Mouse (Mus musculus): ENCODE results near the gene Nop10. TPM values are rescaled to one million over a fixed set of nuclear protein-coding genes. Genes with fewer than 3 reads are reported as not detected.

The Nop10 gene
- polyA plus RNA-seq, 1 experiment from 2014 or later, result 137 TPM

- Histone ChIP-seq H3K27ac (replicated peaks) (no peak overlapping the region), H3K27me3 (peaks cover 8% of the 10 kb centered on the region; the same call in 1 of the 2 replicates), H3K4me1 (peaks cover 15% of the 10 kb centered on the region; the same call in 1 of the 2 replicates), H3K9ac (replicated peaks) (no peak overlapping the region), H3K36me3 (peaks cover 17% of the 10 kb centered on the region), H3K4me2 (replicated peaks) (no peak overlapping the region), H3K9me3 (no peaks in the 10 kb centered on the region), H3K4me3 (no peak overlapping the region)
- 90% methylated on average over 14 of the region's 14 CpGs for WGBS
- ATAC-seq (ENCODE audit: low FRiP score, low read depth), result no peak
These were observed 19.9 kb upstream of the Nop10 start for GRCm38 (mm10) chr2:112241787-112242186.

DNA sequence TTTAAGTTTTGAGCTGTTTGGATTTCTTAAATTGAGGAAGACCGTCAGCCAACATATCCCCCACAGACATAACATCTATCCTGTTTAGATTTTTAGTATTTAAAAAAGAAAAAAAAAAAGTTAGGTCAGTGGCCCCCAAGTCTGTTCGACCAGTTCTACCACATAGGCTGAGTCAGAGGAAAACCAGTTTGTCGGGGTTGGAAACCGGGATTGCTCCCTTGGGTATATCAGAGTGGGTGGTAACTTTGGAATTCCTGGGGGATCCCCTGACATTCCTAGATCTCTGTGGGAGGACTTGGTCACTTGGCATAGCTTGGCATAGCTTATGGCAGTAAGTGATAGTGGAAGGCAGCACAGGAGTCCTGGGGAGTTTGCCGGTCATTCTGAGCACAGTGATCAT, 16.4 kb upstream of the Nop10 start:
- Histone ChIP-seq H3K4me2 (replicated peaks) (no peak overlapping the region), H3K36me3 (peaks cover 17% of the 10 kb centered on the region), H3K27me3 (no peaks in the 10 kb centered on the region), H3K9me3 (no peaks in the 10 kb centered on the region), H3K4me3 (no peak overlapping the region), H3K4me1 (peaks cover 7% of the 10 kb centered on the region; the same call in 1 of the 2 replicates), H3K9ac (replicated peaks) (no peak overlapping the region), H3K27ac (replicated peaks) (no peak overlapping the region)
- WGBS, result 89% methylated on average over 5 of the region's 5 CpGs
- no peak for ATAC-seq (ENCODE audit: low FRiP score, low read depth)

- H3K27me3 ChIP-seq, result no peaks in the 10 kb centered on the region
- H3K4me3 ChIP-seq, result no peak overlapping the region
- WGBS, result 89% methylated on average over 6 of the region's 6 CpGs
- no peak overlapping the region for H3K4me2 ChIP-seq (replicated peaks)
- no peak overlapping the region for H3K27ac ChIP-seq (replicated peaks)
- no peaks in the 10 kb centered on the region for H3K4me1 ChIP-seq
- peaks cover 17% of the 10 kb centered on the region for H3K36me3 ChIP-seq
- H3K9me3 ChIP-seq, result no peaks in the 10 kb centered on the region
- H3K9ac ChIP-seq (replicated peaks), result no peak overlapping the region
- no peak for ATAC-seq (ENCODE audit: low FRiP score, low read depth)
These were observed 15.5 kb upstream of the Nop10 start for GRCm38 (mm10) chr2:112246193-112246592.

GRCm38 (mm10) chr2:112247323-112247722, 14.4 kb upstream of the Nop10 start:
- H3K27ac ChIP-seq (replicated peaks), result no peak overlapping the region
- ATAC-seq (ENCODE audit: low FRiP score, low read depth), result no peak
- WGBS, result 87% methylated on average over 10 of the region's 10 CpGs

DNA sequence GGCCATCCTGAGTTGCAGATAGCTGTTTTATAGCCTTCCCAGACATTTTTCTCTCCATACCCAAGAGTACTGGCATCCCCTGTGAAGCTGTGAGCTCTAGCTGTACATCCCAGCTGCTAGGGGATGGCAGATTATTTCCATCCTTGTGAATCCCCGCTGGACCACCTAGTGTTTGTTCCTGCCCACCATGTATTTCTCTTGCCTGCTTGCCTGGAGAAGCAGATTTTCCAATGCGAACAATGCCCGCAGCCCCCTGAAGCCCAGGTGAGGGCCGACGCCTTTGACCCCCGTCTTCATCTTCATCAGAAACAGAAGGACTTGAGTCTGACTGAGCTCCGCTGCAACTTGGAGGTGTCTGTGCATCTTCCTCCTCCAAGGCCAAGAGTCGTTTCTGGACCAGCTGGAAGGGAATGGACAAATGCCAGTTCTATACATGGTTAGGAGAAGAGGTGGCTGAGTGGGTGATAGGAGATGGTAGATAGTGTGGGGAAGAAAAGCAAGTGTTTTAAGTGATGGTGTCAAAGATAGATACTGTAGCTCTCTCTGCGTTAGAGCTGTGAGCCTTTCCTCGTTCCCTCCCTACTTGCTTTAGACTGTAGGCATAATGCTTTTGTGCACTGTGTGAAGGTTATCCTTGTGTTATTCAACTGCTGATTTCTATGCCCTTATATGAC, 11.8 kb upstream of the Nop10 start:
- ATAC-seq (ENCODE audit: low FRiP score, low read depth), result no peak
- 87% methylated on average over 10 of the region's 10 CpGs for WGBS

More at GRCm38 (mm10) chr2:112247323-112247722, 14.4 kb upstream of the Nop10 start:
- H3K4me3 ChIP-seq, result no peak overlapping the region
- no peaks in the 10 kb centered on the region for H3K27me3 ChIP-seq
- no peak overlapping the region for H3K4me2 ChIP-seq (replicated peaks)
- H3K9me3 ChIP-seq, result no peaks in the 10 kb centered on the region
- H3K4me1 ChIP-seq, result no peaks in the 10 kb centered on the region
- H3K36me3 ChIP-seq, result peaks cover 17% of the 10 kb centered on the region
- no peak overlapping the region for H3K9ac ChIP-seq (replicated peaks)

GRCm38 (mm10) chr2:112254675-112255515, 6.8 kb upstream of the Nop10 start:
- ATAC-seq (ENCODE audit: low FRiP score, low read depth), result no peak
- no peaks in the 10 kb centered on the region for H3K9me3 ChIP-seq
- no peak overlapping the region for H3K4me2 ChIP-seq (replicated peaks)
- WGBS, result 70% methylated on average over 7 of the region's 7 CpGs
- H3K27me3 ChIP-seq, result no peaks in the 10 kb centered on the region
- no peaks in the 10 kb centered on the region for H3K4me1 ChIP-seq
- H3K27ac ChIP-seq (replicated peaks), result no peak overlapping the region
- H3K36me3 ChIP-seq, result no peaks in the 10 kb centered on the region
- no peak overlapping the region for H3K9ac ChIP-seq (replicated peaks)
- H3K4me3 ChIP-seq, result no peak overlapping the region

More for the DNA sequence above, 11.8 kb upstream of the Nop10 start:
- H3K36me3 ChIP-seq, result peaks cover 8% of the 10 kb centered on the region
- no peaks in the 10 kb centered on the region for H3K27me3 ChIP-seq
- H3K27ac ChIP-seq (replicated peaks), result no peak overlapping the region
- H3K9ac ChIP-seq (replicated peaks), result no peak overlapping the region
- no peaks in the 10 kb centered on the region for H3K9me3 ChIP-seq
- no peak overlapping the region for H3K4me2 ChIP-seq (replicated peaks)
- H3K4me3 ChIP-seq, result no peak overlapping the region
- H3K4me1 ChIP-seq, result no peaks in the 10 kb centered on the region

GRCm38 (mm10) chr2:112259241-112259962, 2.3 kb upstream of the Nop10 start, which contains the start of gene Nutm1:
TSS of gene Nutm1 (minus strand) at chr2:112259291.
- peaks cover 10% of the 10 kb centered on the region for H3K4me1 ChIP-seq
- 73% methylated on average over 10 of the region's 10 CpGs for WGBS

DNA sequence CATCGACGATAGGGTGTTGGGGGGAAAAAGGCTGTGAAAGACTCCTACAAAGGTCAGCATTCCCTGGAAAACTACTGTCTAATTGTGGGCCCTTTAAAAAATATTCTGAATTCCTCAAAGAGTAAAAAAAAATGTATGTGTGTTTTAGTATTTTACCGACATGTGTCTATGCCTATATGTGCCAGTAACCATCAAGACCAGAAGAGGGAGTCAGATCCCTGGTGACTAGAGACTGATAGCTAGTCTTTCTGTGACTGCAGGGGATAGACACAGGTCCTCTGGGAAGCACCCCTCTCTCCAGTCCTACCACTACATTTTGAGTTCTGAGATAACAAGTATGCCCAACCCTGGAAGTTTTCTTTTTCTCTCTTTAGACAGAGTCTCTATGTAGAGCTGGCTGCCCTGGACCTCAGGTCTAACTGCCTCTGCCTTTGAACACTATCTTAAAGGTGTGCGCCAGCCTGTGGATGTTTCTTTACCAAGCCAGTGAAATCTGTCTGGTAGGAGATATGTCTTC, 1.1 kb downstream of the Nop10 start:
- Histone ChIP-seq H3K9me3 (no peaks in the 10 kb centered on the region), H3K4me1 (peaks cover 25% of the 10 kb centered on the region), H3K4me2 (replicated peaks) (peak overlapping the region; percentile 57), H3K9ac (replicated peaks) (peak overlapping the region; percentile 65; the same call in 1 of the 2 replicates), H3K27me3 (no peaks in the 10 kb centered on the region), H3K27ac (replicated peaks) (no peak overlapping the region), H3K4me3 (peak overlapping the region; percentile 56), H3K36me3 (no peaks in the 10 kb centered on the region)
- WGBS, result 37% methylated on average over 4 of the region's 4 CpGs
- ATAC-seq (ENCODE audit: low FRiP score, low read depth), result no peak

More at GRCm38 (mm10) chr2:112259241-112259962, 2.3 kb upstream of the Nop10 start, which contains the start of gene Nutm1:
- Histone ChIP-seq H3K4me3 (no peak within 1 kb of the TSS), H3K9ac (replicated peaks) (no peak within 1 kb of the TSS), H3K9me3 (no peaks in the 10 kb centered on the region), H3K36me3 (no peaks in the 10 kb centered on the region), H3K4me2 (replicated peaks) (no peak within 1 kb of the TSS), H3K27ac (replicated peaks) (no peak within 1 kb of the TSS), H3K27me3 (no peaks in the 10 kb centered on the region)
- no peak for ATAC-seq (ENCODE audit: low FRiP score, low read depth)

DNA sequence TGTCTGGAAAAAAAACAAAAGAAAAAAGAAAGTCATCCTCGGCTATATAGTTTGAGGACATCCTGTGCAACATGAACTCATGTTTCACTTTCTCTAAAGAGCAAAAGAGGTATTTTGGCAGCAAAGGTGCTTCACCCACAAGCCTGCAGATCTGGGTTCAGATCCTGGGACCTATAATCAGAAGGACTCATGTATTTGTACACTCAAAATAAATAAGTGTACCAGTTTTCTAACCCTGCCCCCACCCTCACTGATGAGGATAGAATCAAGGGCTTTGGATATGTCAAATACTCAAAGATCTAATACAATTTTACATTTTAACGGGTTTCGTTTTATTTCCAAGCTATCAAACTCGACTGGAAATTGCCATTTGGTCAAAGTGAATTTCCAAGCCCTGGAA, 2.6 kb downstream of the Nop10 start:
- WGBS, result 85% methylated on average over 4 of the region's 4 CpGs
- H3K4me1 ChIP-seq, result peaks cover 31% of the 10 kb centered on the region
- no peak overlapping the region for H3K4me3 ChIP-seq
- no peak overlapping the region for H3K4me2 ChIP-seq (replicated peaks)
- H3K9me3 ChIP-seq, result no peaks in the 10 kb centered on the region
- no peak overlapping the region for H3K9ac ChIP-seq (replicated peaks)
- no peaks in the 10 kb centered on the region for H3K27me3 ChIP-seq
- no peak overlapping the region for H3K27ac ChIP-seq (replicated peaks)
- ATAC-seq (ENCODE audit: low FRiP score, low read depth), result no peak
- no peaks in the 10 kb centered on the region for H3K36me3 ChIP-seq

DNA sequence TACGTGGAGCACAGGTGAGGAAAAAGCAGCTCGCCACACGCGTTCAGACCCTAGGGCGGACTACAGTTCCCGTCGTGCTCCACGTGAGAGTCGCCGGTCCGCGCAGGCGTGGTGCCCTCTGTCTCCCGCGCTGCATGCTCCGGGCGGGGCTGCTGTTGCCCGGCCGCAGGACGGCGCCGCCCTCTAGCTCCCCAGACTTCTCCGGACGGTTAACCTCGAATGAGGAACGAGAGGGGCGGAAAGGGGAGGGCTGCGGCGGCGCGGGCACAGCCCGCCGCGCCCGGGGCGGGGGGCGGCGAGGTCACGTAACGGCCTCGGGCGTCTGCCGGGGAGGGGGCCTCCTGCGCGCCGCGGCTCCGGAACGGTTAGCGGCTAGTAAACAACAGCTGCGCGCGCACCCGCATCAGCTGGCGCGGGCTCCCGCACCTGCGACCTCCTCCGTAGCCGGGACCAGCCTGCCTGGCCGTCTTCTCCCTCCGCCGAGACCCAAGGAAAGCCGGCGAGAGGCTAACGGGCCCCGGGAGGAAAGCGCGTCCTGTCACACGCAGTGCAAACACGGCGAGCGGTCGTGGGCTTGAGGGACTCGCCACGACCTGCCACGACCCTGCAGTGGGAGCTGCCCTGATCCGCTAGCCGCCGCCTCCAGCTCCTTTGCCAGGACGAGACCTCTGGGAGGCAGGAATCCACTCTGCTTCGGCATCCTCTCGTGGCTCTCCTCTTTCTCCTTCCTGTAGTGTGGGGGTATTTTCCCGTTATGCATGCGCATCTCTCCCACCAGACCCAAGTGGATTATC, 3.9 kb downstream of the Nop10 start, which contains the start of gene Slc12a6:
TSS of gene Slc12a6 (plus strand) at position 378 of the 794 bp plus-strand sequence.
- Histone ChIP-seq H3K9ac (replicated peaks) (peak within 1 kb of the TSS; percentile 85), H3K27me3 (no peaks in the 10 kb centered on the region), H3K27ac (replicated peaks) (peak within 1 kb of the TSS; percentile 95), H3K9me3 (no peaks in the 10 kb centered on the region), H3K4me3 (peak within 1 kb of the TSS; percentile 79), H3K4me1 (peaks cover 35% of the 10 kb centered on the region), H3K36me3 (no peaks in the 10 kb centered on the region), H3K4me2 (replicated peaks) (peak within 1 kb of the TSS; percentile 92)
- peak; percentile 96 for ATAC-seq (ENCODE audit: low FRiP score, low read depth)
- under 1% methylated on average over 75 of the region's 85 CpGs for WGBS

DNA sequence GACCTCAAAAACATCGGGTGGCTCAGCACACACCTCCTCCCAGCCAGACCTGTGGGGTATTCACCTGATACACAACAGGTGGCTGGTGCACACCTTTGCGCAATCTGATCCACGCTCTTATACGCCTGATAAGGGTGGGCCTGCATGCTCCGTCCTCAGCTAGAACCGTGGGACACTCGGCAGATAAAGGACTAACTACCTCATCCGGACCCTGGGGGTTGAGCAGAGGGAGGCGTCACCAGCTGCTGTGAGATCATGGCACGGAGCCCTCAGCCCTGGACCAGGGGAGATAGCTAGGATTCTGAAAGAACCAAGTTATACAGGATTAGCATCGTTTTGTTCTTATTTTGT, 4.5 kb downstream of the Nop10 start, which contains the start of gene Gm21985:
TSS of gene Gm21985 (plus strand) at position 73 of the 351 bp plus-strand sequence.
- Histone ChIP-seq H3K27ac (replicated peaks) (peak within 1 kb of the TSS; percentile 95), H3K36me3 (no peaks in the 10 kb centered on the region), H3K27me3 (no peaks in the 10 kb centered on the region), H3K9me3 (no peaks in the 10 kb centered on the region), H3K4me1 (peaks cover 35% of the 10 kb centered on the region), H3K4me2 (replicated peaks) (peak within 1 kb of the TSS; percentile 92), H3K4me3 (peak within 1 kb of the TSS; percentile 79), H3K9ac (replicated peaks) (peak within 1 kb of the TSS; percentile 85)
- peak; percentile 24 for ATAC-seq (ENCODE audit: low FRiP score, low read depth)
- 2% methylated on average over 11 of the region's 11 CpGs for WGBS

All from midbrain, embryonic 12.5 days (tissue).